Mouse (Mus musculus) megakaryocyte, embryonic 14.5 days (primary cell): ENCODE data around the gene Ankrd11.

ENCODE experiments used
- FLI1 ChIP-seq: IDR thresholded peaks from 2 replicates; pipeline ENCODE4 v1.6.1; 2012; ENCODE audit warnings: low read length, inconsistent platforms, mixed read lengths
- GATA1 ChIP-seq: IDR thresholded peaks from 3 replicates; pipeline ENCODE4 v1.6.1; 2012; ENCODE audit warnings: mixed read lengths, low read length, inconsistent platforms, borderline replicate concordance

DNA sequence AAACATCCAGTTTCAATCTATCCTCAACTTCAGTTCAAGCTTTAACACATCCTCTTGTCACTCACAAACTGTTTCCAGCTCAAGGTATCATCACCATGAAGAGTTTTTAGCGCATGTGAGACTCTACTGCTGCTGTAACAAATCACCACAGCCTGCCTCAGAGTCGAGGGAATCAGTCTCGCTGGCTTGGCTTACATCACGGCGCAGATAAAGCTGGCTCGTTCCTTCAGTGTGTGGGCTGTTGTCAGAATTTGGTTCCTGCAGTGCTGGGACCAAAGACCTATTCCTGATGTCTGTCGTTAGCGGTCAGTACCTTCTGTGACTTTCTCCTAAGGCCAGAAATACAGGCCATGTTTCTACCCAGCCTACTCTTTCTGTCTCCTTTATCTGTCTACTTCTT lies 144.9 kb downstream of the Ankrd11 start:
- TF ChIP-seq GATA1 (no peak), FLI1 (no peak)
